Mouse (Mus musculus) frontal cortex, adult (tissue): ENCODE data around the gene Zfp119b.

Experiments
- ATAC-seq: cut with Nextera tagmentation; 2 replicates; pipeline ENCODE4 v1.9.2; 2017; ENCODE audit warnings: mild to moderate bottlenecking, moderate library complexity, mixed read lengths; ENCODE audit not compliant: low TSS enrichment

Zfp119b gene

DNA sequence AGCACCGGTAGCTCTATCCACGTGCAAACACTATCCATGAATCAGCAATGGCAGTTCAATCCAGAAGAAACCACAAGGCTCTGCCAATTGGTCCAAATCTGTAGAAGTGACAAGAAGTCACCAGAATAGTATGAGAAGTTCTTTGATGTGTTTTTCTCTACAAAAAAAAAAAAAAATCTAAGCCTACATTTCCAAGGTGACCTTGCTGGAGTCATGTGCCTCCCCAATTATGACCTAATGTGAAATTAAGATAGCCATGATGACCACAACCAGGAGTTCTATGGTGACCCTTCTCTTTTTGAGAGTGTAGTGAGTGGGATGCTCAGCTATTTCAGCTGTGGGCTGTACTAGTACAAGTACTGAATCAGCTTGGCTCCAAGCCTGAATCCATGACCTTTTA, at the start of gene Zfp119b:
Gene Zfp119b (minus strand): TSS at position 101 of the 400 bp plus-strand sequence.
- no peak for ATAC-seq

- no peak for ATAC-seq
Measured at GRCm38 (mm10) chr17:55996007-55996406, 46.7 kb upstream of the Zfp119b start.

DNA sequence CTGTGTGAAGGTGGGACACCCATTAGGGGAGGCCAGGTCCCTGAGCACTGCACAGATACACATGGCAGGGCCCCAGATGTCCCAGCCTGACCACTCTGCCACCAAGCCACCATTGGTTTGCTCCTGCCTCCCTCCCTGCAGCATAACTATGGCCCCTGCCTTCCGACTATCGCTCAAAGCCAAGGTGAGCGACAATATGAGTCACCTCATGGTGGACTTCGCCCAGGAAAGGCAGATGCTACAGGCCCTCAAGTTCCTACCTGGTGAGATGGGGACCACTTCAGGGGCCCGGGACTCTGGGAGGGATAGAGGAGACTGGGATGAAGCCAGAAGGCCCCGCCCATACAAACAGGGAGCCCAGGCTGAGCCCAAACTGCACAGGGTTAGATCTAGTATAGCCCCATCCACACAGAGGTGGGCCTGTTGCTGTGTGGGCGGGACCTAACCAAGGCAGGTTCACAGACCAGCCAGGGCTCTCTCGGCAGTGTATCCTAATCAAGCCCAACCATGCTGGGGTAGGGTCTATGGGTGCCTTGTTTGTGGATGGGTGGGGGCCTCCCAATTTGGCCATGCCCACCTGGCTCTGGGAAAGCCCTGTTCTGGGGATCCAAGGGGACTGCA, 41.1 kb upstream of the Zfp119b start:
- no peak for ATAC-seq

- peak; percentile 97 for ATAC-seq
Measured at GRCm38 (mm10) chr17:55986030-55986961, 37.0 kb upstream of the Zfp119b start, which contains the start of gene Fsd1. Gene Fsd1, plus strand, starts transcription at chr17:55986509.

DNA sequence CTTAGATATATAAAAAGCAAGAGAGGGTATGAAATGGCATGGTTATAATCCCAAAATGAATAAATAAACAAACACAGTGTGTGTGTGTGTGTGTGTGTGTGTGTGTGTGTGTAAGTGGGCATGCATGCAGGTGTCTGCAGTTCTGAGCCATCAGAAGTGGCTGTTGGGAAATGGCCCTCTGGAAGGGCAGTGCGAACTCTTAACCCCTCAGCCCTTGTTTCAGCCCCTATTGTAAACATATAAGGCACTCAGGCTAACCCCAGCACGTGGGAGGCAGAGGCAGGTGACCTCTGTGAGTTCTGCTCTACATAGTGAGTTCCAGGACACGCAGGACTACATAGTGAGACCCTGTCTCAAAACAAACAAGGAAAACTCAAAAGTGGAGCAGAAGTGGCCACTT, 28.0 kb upstream of the Zfp119b start:
- no peak for ATAC-seq

DNA sequence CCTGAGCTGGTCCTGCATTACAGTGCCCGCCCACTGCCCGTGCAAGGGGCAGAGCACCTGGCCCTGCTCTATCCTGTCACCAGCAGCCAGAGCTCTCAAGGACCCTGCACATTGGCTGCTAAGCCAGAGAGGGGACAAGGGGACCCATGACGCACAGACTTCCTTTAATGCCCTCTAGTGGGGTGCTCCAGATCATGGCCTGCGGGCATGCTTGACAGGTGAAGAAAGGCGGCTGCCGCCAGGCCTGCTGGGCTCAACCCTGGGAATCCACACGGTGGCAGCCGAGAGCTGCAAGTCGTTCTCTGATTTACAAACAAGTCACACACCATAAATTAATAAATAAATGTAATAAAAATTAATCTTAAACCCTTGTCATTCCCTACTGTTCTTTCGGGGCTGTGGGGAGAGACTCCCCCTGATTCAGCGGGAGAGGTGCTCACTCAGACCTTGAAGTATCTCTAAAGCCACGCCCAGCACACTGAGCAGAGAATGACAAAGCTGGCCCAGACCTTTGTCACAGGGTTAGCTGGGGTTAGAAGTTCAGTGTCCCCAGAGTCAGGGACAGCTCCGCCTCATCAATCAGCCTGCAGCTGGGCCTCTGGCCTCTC, 27.1 kb upstream of the Zfp119b start:
- ATAC-seq: peak; percentile 76

- ATAC-seq: no peak
Measured at GRCm38 (mm10) chr17:55971453-55971852, 22.2 kb upstream of the Zfp119b start.

DNA sequence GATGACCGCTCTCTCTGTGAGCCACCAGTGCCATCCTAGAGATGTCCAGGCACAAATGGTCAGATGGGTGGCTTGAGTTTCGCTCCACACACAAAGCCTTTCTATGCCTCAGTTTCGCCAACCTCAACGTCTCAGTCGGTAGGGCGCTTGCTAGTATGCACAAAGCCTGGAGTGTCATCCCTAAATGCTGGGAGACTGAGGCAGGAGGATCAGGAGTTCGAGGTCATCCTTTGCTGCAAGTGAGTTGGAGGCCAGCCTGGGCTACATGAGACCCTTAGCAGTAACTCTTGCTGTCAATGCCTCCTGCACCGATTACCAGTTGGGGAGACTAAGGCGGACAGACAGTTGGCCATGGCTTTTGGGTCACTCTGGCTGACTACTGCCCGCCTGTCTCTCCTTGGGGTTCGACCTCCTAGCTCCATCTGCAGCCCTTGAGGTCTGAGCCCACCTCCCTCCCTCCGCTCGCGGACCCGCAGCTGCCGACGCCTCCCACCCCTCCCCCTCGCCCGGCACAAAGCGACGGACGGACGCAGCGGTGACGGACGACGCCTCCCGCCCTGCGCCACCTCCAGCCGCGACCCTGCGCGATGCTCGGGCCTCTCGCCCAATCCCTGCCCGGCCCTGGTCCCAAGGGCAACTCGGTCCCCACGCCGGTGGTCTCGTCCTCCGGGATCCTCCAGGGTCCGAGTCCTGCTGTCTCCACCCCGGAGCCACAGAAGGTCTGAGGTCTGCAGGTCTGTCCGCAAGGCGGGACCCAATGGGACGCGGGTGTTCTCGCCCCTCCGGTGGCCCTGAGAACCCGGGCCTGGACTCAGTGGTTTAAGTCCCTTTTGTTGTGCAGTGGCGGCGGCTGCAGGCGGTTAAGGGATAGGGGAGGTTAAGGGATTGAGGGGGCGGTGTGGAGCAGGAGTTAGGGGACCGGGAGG, 20.9 kb upstream of the Zfp119b start, which contains the start of gene Shd:
Gene Shd (plus strand): TSS at position 502 of the 926 bp plus-strand sequence.
- peak; percentile 53 for ATAC-seq

DNA sequence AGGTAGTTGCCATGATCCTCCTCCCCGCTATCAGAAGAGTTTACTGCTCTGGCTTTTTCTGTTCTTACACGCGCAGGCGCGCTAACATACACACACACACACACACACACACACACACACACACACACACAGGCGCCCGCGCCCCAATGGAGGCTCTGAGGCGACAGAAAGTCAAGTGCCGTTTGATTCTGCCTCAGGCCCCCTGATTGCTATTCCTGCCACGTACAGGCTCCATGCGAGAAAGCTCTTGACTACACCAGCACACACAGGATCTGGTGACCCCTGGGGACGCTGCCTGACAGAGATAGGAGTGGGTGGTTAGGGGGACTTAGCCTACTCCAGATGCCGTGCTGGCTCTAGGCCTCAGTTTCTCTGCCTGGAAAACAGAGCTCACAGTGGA, 20.3 kb upstream of the Zfp119b start:
- no peak for ATAC-seq

GRCm38 (mm10) chr17:55968210-55968609, 18.9 kb upstream of the Zfp119b start:
- no peak for ATAC-seq

DNA sequence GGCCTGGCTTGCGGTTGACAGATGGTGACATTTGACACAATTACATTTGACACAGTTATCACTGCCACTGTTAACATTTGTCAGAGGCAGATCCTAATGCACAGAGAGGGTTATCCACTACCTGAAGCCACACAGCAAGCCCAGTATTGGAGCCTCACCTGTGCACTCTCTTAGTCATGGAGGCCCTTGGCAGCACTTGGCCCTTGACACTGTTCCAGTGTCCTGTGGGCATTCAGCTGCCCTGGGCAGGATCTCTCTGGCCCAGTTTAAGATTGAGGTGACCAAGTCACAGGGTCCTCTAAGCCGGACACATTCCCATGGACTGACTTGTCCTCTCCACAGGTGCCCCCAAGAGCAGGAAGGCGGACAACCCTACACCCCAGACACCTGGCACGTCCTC, 17.9 kb upstream of the Zfp119b start:
- no peak for ATAC-seq

DNA sequence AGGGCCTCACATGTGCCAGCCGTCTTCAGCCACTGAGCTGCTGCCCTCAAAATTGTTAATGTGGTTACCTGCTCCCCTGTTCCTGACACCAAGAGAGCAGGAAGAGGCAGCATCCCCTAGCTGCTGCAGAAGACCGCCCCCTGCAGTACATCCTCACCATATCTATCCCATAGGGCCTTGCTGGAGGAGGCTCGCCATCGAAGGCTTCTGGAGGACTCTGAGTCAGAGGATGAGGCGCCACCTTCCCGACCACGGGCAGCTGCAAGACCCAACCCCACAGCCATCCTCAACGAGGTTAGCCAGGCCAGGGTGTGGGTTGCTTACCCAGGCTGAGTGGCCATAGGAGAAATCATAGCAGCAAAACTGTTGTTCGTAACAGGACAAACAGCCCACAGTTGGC, 15.7 kb upstream of the Zfp119b start:
- ATAC-seq: no peak

GRCm38 (mm10) chr17:55964496-55964895, 15.2 kb upstream of the Zfp119b start:
- no peak for ATAC-seq

GRCm38 (mm10) chr17:55963171-55963570, 13.9 kb upstream of the Zfp119b start:
- no peak for ATAC-seq

GRCm38 (mm10) chr17:55961631-55962030, 12.3 kb upstream of the Zfp119b start:
- no peak for ATAC-seq

- ATAC-seq: no peak
Measured at GRCm38 (mm10) chr17:55960791-55961190, 11.5 kb upstream of the Zfp119b start.

DNA sequence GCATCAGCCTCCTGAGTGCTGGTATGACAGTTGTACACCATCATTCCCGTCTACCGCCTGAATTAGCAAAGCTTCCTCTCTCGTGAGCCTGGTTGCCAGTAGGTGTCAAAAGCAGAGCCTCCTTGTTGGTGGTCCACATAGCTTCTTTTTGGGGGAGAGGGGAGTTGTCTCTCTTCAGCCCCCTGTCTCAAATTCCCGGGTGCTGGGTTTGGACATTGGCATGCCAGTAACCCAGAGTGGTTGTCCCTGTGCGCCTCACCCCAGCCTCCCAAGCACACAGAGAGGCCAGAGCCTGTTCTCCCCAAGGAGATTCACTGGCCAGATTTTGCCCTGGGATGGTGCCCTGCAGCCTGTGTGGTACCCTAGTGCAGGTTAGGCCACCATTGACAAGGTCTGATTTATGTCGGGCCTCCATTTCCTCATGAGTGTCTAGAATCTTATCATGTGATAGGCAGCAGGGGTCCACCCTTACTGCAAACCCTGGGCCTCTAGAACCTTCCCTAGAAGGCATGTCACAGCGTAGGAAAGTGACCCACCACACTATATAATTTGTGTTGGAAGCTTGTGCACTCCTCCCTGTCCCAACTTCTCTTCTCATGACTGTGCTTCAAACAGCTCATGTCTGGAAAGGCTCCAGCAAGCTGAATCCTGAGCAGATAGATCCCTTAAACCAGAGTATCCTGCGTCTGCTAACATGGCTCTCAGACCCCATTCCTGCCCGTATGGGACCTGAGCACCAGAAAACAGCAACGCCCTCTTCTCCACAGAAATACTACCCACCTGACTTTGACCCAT, 10.8 kb upstream of the Zfp119b start:
- no peak for ATAC-seq

DNA sequence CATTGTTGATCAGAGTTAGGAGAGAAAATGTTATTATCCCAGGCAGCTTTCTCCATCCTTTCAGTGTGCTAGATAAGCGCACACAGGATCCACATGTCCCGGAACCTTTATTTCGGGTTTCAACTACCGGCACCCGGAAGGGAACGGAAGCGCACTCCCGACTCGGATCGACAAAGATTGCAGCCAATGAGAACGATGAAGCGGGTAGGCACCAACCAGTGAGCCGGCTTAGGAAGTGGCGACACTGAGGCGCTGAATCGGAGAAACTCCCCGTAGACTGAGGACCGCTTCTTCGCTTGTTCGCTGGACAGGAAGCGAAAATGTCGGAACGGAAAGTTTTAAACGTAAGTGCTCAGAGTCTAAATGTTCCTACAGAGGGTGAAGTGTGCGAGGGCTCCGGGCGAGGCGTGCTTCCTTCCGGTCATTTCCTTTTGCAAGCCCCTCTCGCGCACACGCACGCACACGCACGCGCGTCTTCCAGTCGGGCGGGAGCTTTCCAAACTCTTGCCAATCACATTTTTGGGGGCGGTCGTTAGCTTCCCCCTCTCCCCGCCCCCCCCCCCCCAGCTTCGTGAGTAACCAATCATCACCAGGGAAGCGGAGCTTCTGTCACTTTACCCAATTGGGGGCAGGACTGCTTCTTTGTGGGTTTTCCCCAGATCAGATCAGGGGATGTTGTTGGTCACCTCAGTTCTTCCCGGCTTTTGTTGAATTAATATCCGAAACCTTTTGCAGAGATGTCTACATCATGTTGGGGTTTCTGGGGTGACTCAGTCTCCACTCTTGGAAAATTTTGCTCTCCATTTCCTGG, 9.8 kb upstream of the Zfp119b start, which contains the start of gene Yju2:
Gene Yju2 (plus strand): TSS at position 182 of the 811 bp plus-strand sequence.
- peak; percentile 85 for ATAC-seq

DNA sequence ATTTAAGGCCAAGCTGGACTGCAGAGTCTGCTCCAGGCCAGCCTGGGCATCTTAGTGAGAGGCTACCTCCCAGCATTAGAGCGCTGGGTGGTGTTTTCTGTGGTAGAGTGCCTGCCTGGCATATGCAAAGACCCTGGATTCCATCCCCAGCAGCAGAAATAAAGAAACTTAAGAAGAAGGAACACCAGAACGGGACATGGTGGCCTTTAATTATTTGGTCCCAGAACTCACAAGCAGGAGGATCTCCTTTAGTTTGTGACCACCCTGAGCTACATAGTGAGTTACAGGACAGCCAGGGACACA, 9.2 kb upstream of the Zfp119b start:
- no peak for ATAC-seq
